Mouse (Mus musculus) liver, embryonic 13.5 days (tissue): ENCODE measurements around the gene Cdk17. TPM values are rescaled to one million over a fixed set of nuclear protein-coding genes. Genes with fewer than 3 reads are reported as not detected.

ENCODE experiments used
- ATAC-seq: fragments of 200-750 bp; cut with Nextera tagmentation; 2 replicates; pipeline ENCODE4 v1.8.0; 2017; ENCODE audit warnings: low read depth, mild to moderate bottlenecking, moderate number of reproducible peaks, moderate library complexity
- DNase-seq: peaks from one replicate; pipeline ENCODE4 v3.0.0; 2022
- H3K27ac ChIP-seq: fragments of 300-500 bp; sonication (generic); 2 replicates; pipeline ENCODE4 v1.5.1; 2015; ENCODE audit warnings: moderate library complexity, mild to moderate bottlenecking, inconsistent platforms
- H3K27me3 ChIP-seq: fragments of 300-500 bp; sonication (generic); 2 replicates; pipeline ENCODE4 v1.6.1; 2015; ENCODE audit warnings: mild to moderate bottlenecking, inconsistent platforms
- H3K36me3 ChIP-seq: fragments of 300-500 bp; sonication (generic); 2 replicates; pipeline ENCODE4 v1.6.1; 2015; ENCODE audit warnings: mild to moderate bottlenecking, inconsistent platforms
- H3K4me1 ChIP-seq: fragments of 300-500 bp; sonication (generic); replicated peaks from 2 replicates; pipeline ENCODE4 v1.6.1; 2015; ENCODE audit warnings: inconsistent platforms
- H3K4me2 ChIP-seq: fragments of 300-500 bp; sonication (generic); 2 replicates; pipeline ENCODE4 v1.6.1; 2015; ENCODE audit warnings: inconsistent platforms, mild to moderate bottlenecking, moderate library complexity
- H3K4me3 ChIP-seq: fragments of 300-500 bp; sonication (generic); replicated peaks from 2 replicates; pipeline ENCODE4 v1.5.1; 2015; ENCODE audit warnings: mild to moderate bottlenecking, inconsistent platforms
- H3K9ac ChIP-seq: fragments of 300-500 bp; sonication (generic); 2 replicates; pipeline ENCODE4 v1.6.1; 2015; ENCODE audit warnings: mild to moderate bottlenecking, inconsistent platforms
- H3K9me3 ChIP-seq: fragments of 300-500 bp; sonication (generic); replicated peaks from 2 replicates; pipeline ENCODE4 v1.6.1; 2016; ENCODE audit warnings: inconsistent platforms
- WGBS: fragments of 180-500 bp; shearing (Covaris S2); methylation state at CpG from one replicate; pipeline ENCODE4 v1.1.7; 2015; ENCODE audit not compliant: insufficient replicate concordance; 5-methylcytosine and 5-hydroxymethylcytosine counted together
- polyA plus RNA-seq: library from polyadenylated mRNA; unstranded; fragments of >200 nt; fragmentation: Nextera tagmentation; extraction: Ambion mirVana; gene quantifications from 2 replicates; pipeline ENCODE4 v1.2.1, GENCODE M21; 2015

The Cdk17 gene
- polyA plus RNA-seq, 1 experiment from 2014 or later: 10.1 TPM

- under 1% methylated on average over 33 of the region's 33 CpGs for WGBS
- peak overlapping the region; percentile 76 for H3K4me2 ChIP-seq
- peak overlapping the region; percentile 100 for H3K9ac ChIP-seq
- peak overlapping the region; percentile 99 for H3K4me3 ChIP-seq
- H3K4me1 ChIP-seq: peaks cover 59% of the 10 kb centered on the region
- H3K27me3 ChIP-seq: no peaks in the 10 kb centered on the region
- ATAC-seq: peak; percentile 47
- H3K27ac ChIP-seq: peak overlapping the region; percentile 97
- no peaks in the 10 kb centered on the region for H3K36me3 ChIP-seq
- H3K9me3 ChIP-seq: no peaks in the 10 kb centered on the region
- peak; percentile 51 for DNase-seq
Measured at GRCm38 (mm10) chr10:93161511-93162275, 1.0 kb downstream of the Cdk17 start.

GRCm38 (mm10) chr10:93162276-93162971 lies 1.7 kb downstream of the Cdk17 start:
- Histone ChIP-seq H3K4me3 (peak overlapping the region; percentile 99), H3K36me3 (no peaks in the 10 kb centered on the region), H3K27ac (peak overlapping the region; percentile 97), H3K4me2 (peak overlapping the region; percentile 76), H3K27me3 (no peaks in the 10 kb centered on the region), H3K9me3 (no peaks in the 10 kb centered on the region), H3K9ac (peak overlapping the region; percentile 100), H3K4me1 (peaks cover 61% of the 10 kb centered on the region)
- DNase-seq (no peak), ATAC-seq (no peak)
- WGBS: 6% methylated on average over 11 of the region's 11 CpGs

- peak overlapping the region; percentile 100 for H3K9ac ChIP-seq
- H3K27me3 ChIP-seq: no peaks in the 10 kb centered on the region
- H3K27ac ChIP-seq: peak overlapping the region; percentile 48
- H3K4me2 ChIP-seq: peak overlapping the region; percentile 76
- DNase-seq: no peak
- no peaks in the 10 kb centered on the region for H3K36me3 ChIP-seq
- H3K4me1 ChIP-seq: peaks cover 62% of the 10 kb centered on the region
- 34% methylated on average over 7 of the region's 7 CpGs for whole genome bisulfite sequencing
- no peaks in the 10 kb centered on the region for H3K9me3 ChIP-seq
- no peak for ATAC-seq
- H3K4me3 ChIP-seq: peak overlapping the region; percentile 99
Measured at GRCm38 (mm10) chr10:93162972-93163660, 2.4 kb downstream of the Cdk17 start.

- H3K36me3 ChIP-seq: no peaks in the 10 kb centered on the region
- H3K4me1 ChIP-seq: peaks cover 66% of the 10 kb centered on the region
- ATAC-seq (no peak), DNase-seq (no peak)
- H3K27me3 ChIP-seq: no peaks in the 10 kb centered on the region
- H3K4me2 ChIP-seq: peak overlapping the region; percentile 30
- H3K27ac ChIP-seq: peak overlapping the region; percentile 20
- H3K9ac ChIP-seq: peak overlapping the region; percentile 47
- WGBS: 41% methylated on average over 6 of the region's 6 CpGs
- H3K4me3 ChIP-seq: 0 out of 2 replicates have a peak overlapping the region, but pooled peaks have one; percentile 1
- no peaks in the 10 kb centered on the region for H3K9me3 ChIP-seq
Measured at GRCm38 (mm10) chr10:93163711-93164488, 3.2 kb downstream of the Cdk17 start.

GRCm38 (mm10) chr10:93165416-93166381 lies 5.0 kb downstream of the Cdk17 start:
- no peak for DNase-seq
- ATAC-seq: peak; percentile 42; the same call in 1 of the 2 replicates
- no peaks in the 10 kb centered on the region for H3K27me3 ChIP-seq
- H3K4me3 ChIP-seq: peak overlapping the region; percentile 30
- H3K4me1 ChIP-seq: peaks cover 65% of the 10 kb centered on the region
- peak overlapping the region; percentile 59 for H3K4me2 ChIP-seq
- WGBS: 19% methylated on average over 14 of the region's 14 CpGs
- H3K27ac ChIP-seq: peak overlapping the region; percentile 75
- H3K9ac ChIP-seq: peak overlapping the region; percentile 54
- H3K9me3 ChIP-seq: no peaks in the 10 kb centered on the region
- H3K36me3 ChIP-seq: no peaks in the 10 kb centered on the region

DNA sequence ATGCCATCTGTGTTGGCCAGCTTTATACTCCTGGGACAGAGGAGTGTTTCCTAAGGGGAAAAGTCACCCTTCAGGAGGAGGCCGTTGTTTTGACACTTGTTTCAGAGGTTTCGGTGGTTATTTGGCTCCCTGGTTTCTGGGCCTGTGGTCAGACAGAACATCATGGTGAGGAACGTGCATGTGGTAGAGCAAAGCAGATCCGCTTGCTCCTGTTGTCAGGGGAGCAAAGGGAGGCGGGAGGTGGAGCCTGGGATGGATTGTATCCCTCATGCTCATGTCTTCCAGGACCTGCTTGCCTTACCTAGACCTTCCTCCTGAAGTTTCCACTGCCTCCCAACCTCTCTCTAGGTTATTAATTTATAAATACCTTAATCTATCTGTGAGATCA lies 5.7 kb downstream of the Cdk17 start:
- no peaks in the 10 kb centered on the region for H3K9me3 ChIP-seq
- peak overlapping the region; percentile 75 for H3K27ac ChIP-seq
- 11% methylated on average over 5 of the region's 5 CpGs for WGBS
- no peaks in the 10 kb centered on the region for H3K36me3 ChIP-seq
- H3K27me3 ChIP-seq: no peaks in the 10 kb centered on the region
- H3K4me3 ChIP-seq: peak overlapping the region; percentile 30
- peak overlapping the region; percentile 59 for H3K4me2 ChIP-seq
- peaks cover 71% of the 10 kb centered on the region for H3K4me1 ChIP-seq
- peak; percentile 29; the same call in 1 of the 2 replicates for ATAC-seq
- peak overlapping the region; percentile 54 for H3K9ac ChIP-seq
- no peak for DNase-seq

GRCm38 (mm10) chr10:93167311-93167710 lies 6.6 kb downstream of the Cdk17 start:
- no peak; the same call in 1 of the 2 replicates for ATAC-seq
- peak overlapping the region; percentile 69 for H3K27ac ChIP-seq
- H3K4me1 ChIP-seq: peaks cover 70% of the 10 kb centered on the region
- no peaks in the 10 kb centered on the region for H3K27me3 ChIP-seq
- H3K9me3 ChIP-seq: no peaks in the 10 kb centered on the region
- H3K36me3 ChIP-seq: no peaks in the 10 kb centered on the region
- WGBS: 31% methylated on average over 6 of the region's 6 CpGs
- peak overlapping the region; percentile 46 for H3K4me3 ChIP-seq
- H3K4me2 ChIP-seq: peak overlapping the region; percentile 69
- no peak for DNase-seq
- peak overlapping the region; percentile 66; the same call in 1 of the 2 replicates for H3K9ac ChIP-seq

DNA sequence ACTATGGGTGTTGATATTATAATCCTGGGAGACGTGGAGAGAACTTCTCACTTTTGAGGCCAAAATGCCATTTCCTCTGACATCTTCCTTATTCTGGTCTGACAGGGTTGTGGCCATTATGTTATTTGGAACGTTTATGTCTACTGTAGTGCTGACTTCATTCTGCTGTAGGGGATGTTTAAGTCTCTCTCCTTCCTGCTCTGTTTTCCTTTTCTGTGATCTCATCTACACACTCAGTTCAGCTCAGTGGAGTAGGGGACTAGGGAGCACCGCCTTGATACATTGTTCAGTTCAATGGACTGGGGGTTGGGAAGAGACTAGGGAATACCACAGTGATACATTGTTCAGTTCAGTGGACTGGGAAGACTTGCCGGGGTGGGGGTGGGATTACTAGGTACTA lies 7.4 kb downstream of the Cdk17 start:
- Histone ChIP-seq H3K27me3 (no peaks in the 10 kb centered on the region), H3K36me3 (peaks cover 4% of the 10 kb centered on the region), H3K9me3 (no peaks in the 10 kb centered on the region), H3K27ac (peak overlapping the region; percentile 63), H3K4me3 (no peak overlapping the region), H3K4me2 (peak overlapping the region; percentile 41), H3K4me1 (peaks cover 68% of the 10 kb centered on the region), H3K9ac (peak overlapping the region; percentile 49; the same call in 1 of the 2 replicates)
- 27% methylated on average over 4 of the region's 4 CpGs for WGBS
- ATAC-seq (no peak), DNase-seq (no peak)

GRCm38 (mm10) chr10:93171182-93171855 lies 10.6 kb downstream of the Cdk17 start:
- DNase-seq (no peak), ATAC-seq (no peak)
- WGBS: 64% methylated on average over 6 of the region's 6 CpGs
- Histone ChIP-seq H3K9ac (no peak overlapping the region), H3K36me3 (peaks cover 10% of the 10 kb centered on the region), H3K9me3 (no peaks in the 10 kb centered on the region), H3K4me3 (no peak overlapping the region), H3K27me3 (no peaks in the 10 kb centered on the region), H3K27ac (no peak overlapping the region; the same call in 1 of the 2 replicates), H3K4me1 (peaks cover 65% of the 10 kb centered on the region), H3K4me2 (no peak overlapping the region)
